Mouse (Mus musculus) lung, postnatal 0 days (tissue): ENCODE results near the gene Tfb1m.

Source experiments
- CTCF ChIP-seq: IDR thresholded peaks from 2 replicates; pipeline ENCODE4 v1.5.1; 2016; ENCODE audit warnings: antibody characterized with exemption, mild to moderate bottlenecking
- EP300 ChIP-seq: IDR thresholded peaks from 2 replicates; pipeline ENCODE4 v1.6.1; 2016; ENCODE audit warnings: antibody characterized with exemption, mild to moderate bottlenecking, control low read depth

DNA sequence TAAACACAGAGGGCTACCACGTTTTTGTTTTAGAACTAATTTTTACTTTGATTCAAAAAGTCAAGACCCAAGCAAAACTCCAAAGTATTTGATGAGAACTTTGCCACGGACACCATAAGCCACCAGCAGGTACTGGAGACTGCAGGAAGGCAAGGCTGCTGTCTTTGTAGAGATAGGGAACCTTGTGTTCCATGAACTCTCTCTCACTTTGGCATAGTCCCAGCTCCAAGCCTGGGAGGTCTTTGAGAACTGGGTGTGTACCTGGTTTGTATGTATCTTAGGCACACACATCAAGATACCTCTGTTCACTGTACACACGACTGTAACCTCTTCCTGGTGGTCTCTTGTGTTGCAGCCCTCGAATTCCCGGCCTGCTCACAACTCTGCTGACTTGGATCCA lies 43.3 kb downstream of the Tfb1m start:
- no peak for TF ChIP-seq CTCF
- TF ChIP-seq EP300 = no peak
